Mouse (Mus musculus) heart, adult 2 months (tissue): Measurements from ENCODE around the gene Ttc28. TPM values are rescaled to one million over a fixed set of nuclear protein-coding genes. Genes with fewer than 3 reads are reported as not detected.

Experiments used
- DNase-seq, 2 experiments: peaks; one replicate each; pipeline ENCODE4 v3.0.0; 2021
- H3K27ac ChIP-seq: fragments of 200-600 bp; 2 replicates; pipeline ENCODE4 v1.8.1; 2022
- H3K27me3 ChIP-seq: fragments of 200-500 bp; 2 replicates; pipeline ENCODE4 v1.6.1; 2012; ENCODE audit warnings: mild to moderate bottlenecking, low read length, inconsistent platforms, mixed read lengths; ENCODE audit not compliant: control insufficient read depth, insufficient read depth
- H3K36me3 ChIP-seq: fragments of 200-500 bp; 2 replicates; pipeline ENCODE4 v1.6.1; 2012; ENCODE audit warnings: low read length, inconsistent platforms; ENCODE audit not compliant: control insufficient read depth, insufficient read depth
- H3K4me1 ChIP-seq: fragments of 200-500 bp; 2 replicates; pipeline ENCODE4 v1.6.1; 2011; ENCODE audit warnings: low read length; ENCODE audit not compliant: control insufficient read depth, insufficient read depth
- H3K4me3 ChIP-seq: fragments of 200-600 bp; 2 replicates; pipeline ENCODE4 v1.8.1; 2022
- H3K79me2 ChIP-seq: fragments of 200-500 bp; replicated peaks from 2 replicates; pipeline ENCODE4 v1.6.1; 2012; ENCODE audit warnings: mild to moderate bottlenecking, inconsistent platforms, low read length, moderate library complexity, mixed read lengths; ENCODE audit not compliant: control insufficient read depth, insufficient read depth
- H3K9ac ChIP-seq: fragments of 200-500 bp; 2 replicates; pipeline ENCODE4 v1.6.1; 2012; ENCODE audit warnings: low read depth, mild to moderate bottlenecking, control low read depth, inconsistent platforms, low read length, mixed read lengths
- CTCF ChIP-seq: fragments of 200-600 bp; IDR thresholded peaks from 2 replicates; pipeline ENCODE4 v1.8.1; 2022; ENCODE audit warnings: antibody characterized with exemption, mild to moderate bottlenecking, moderate library complexity
- EP300 ChIP-seq: fragments of 200-500 bp; IDR thresholded peaks from 2 replicates; pipeline ENCODE4 v1.6.1; 2011; ENCODE audit warnings: low read depth, low read length, control low read depth; ENCODE audit not compliant: insufficient read depth
- POLR2A ChIP-seq: fragments of 200-500 bp; IDR thresholded peaks from 2 replicates; pipeline ENCODE4 v1.6.1; 2011; ENCODE audit warnings: mild to moderate bottlenecking, low read depth, low read length, control low read depth; ENCODE audit not compliant: insufficient read depth
- WGBS: fragments of 180-500 bp; shearing (Covaris S2); methylation state at CpG from one replicate; pipeline ENCODE4 v1.1.7; 2018; 5-methylcytosine and 5-hydroxymethylcytosine counted together
- intact Hi-C: fragments of 180-260 bp; cut with DNase I; formaldehyde crosslinking; loops from one replicate; pipeline ENCODE4 v1.15.1; 2025
- polyA plus RNA-seq: library from polyadenylated mRNA; depleted of rRNA; stranded (reverse); fragments of >200 nt; gene quantifications from 2 replicates; pipeline ENCODE4 v1.2.3, GENCODE M21; 2012
- total RNA-seq, 2 experiments: library from RNA; stranded (reverse); gene quantifications; 2 replicates each; pipeline ENCODE4 v1.2.3; 2021

The Ttc28 gene
- total and polyA plus RNA-seq, 3 experiments: 7.2 to 15.0 (median 12.3) TPM

- H3K4me3 ChIP-seq: no peak overlapping the region
- whole genome bisulfite sequencing: 68% methylated on average over 13 of the region's 13 CpGs
- peaks cover 21% of the 10 kb centered on the region for H3K4me1 ChIP-seq
- intact Hi-C loops: loop anchor here (2.0 kb wide), 1 partner anchor 62 kb away; no protein-coding TSS in a partner anchor
- no peaks in the 10 kb centered on the region for H3K36me3 ChIP-seq
- no peak overlapping the region for H3K9ac ChIP-seq
- no peaks in the 10 kb centered on the region for H3K27me3 ChIP-seq
- H3K79me2 ChIP-seq: peaks cover 2% of the 10 kb centered on the region; the same call in 1 of the 2 replicates
- H3K27ac ChIP-seq: peak overlapping the region; percentile 18; the same call in 1 of the 2 replicates
- peak in 1 of 2 experiments; percentile 37 for DNase-seq
- TF ChIP-seq CTCF: no peak
- no peak for TF ChIP-seq EP300
- no peak for TF ChIP-seq POLR2A
Observed at GRCm38 (mm10) chr5:111176441-111176840, 296.8 kb downstream of the Ttc28 start.

- H3K4me3 ChIP-seq: peak overlapping the region; percentile 51
- peaks cover 21% of the 10 kb centered on the region for H3K4me1 ChIP-seq
- WGBS: 46% methylated on average over 21 of the region's 21 CpGs
- H3K27me3 ChIP-seq: no peaks in the 10 kb centered on the region
- peak overlapping the region; percentile 82 for H3K27ac ChIP-seq
- TF ChIP-seq POLR2A (peak; percentile 63), EP300 (peak; percentile 49; the same call in 1 of the 2 replicates), CTCF (no peak)
- intact Hi-C loops: loop anchor here (2.0 kb wide), 1 partner anchor 30 kb away; no protein-coding TSS in a partner anchor
- H3K36me3 ChIP-seq: no peaks in the 10 kb centered on the region
- peak overlapping the region; percentile 52 for H3K9ac ChIP-seq
- peaks cover 2% of the 10 kb centered on the region; the same call in 1 of the 2 replicates for H3K79me2 ChIP-seq
- peak; percentile 73 to 82 for DNase-seq
Observed at GRCm38 (mm10) chr5:111178324-111179076, 298.9 kb downstream of the Ttc28 start.

GRCm38 (mm10) chr5:111179651-111180050, 300.0 kb downstream of the Ttc28 start:
- TF ChIP-seq CTCF: no peak
- TF ChIP-seq EP300: no peak
- TF ChIP-seq POLR2A: no peak
- Histone ChIP-seq H3K79me2 (peaks cover 2% of the 10 kb centered on the region; the same call in 1 of the 2 replicates), H3K9ac (no peak overlapping the region), H3K4me1 (peaks cover 21% of the 10 kb centered on the region), H3K27ac (peak overlapping the region; percentile 82; the same call in 1 of the 2 replicates), H3K4me3 (no peak overlapping the region), H3K27me3 (no peaks in the 10 kb centered on the region), H3K36me3 (no peaks in the 10 kb centered on the region)
- 54% methylated on average over 7 of the region's 7 CpGs for WGBS
- no peak for DNase-seq
- intact Hi-C loops: loop anchor here (2.0 kb wide), 1 partner anchor 29 kb away; no protein-coding TSS in a partner anchor

- no peaks in the 10 kb centered on the region for H3K27me3 ChIP-seq
- H3K27ac ChIP-seq: no peak overlapping the region
- H3K4me3 ChIP-seq: no peak overlapping the region
- H3K9ac ChIP-seq: no peak overlapping the region
- H3K4me1 ChIP-seq: peaks cover 21% of the 10 kb centered on the region
- TF ChIP-seq CTCF: no peak
- no peak for TF ChIP-seq POLR2A
- TF ChIP-seq EP300: no peak
- H3K36me3 ChIP-seq: no peaks in the 10 kb centered on the region
- H3K79me2 ChIP-seq: peaks cover 2% of the 10 kb centered on the region; the same call in 1 of the 2 replicates
- intact Hi-C loops: no loop called here
- WGBS: 68% methylated on average over 25 of the region's 25 CpGs
- DNase-seq: no peak
Observed at GRCm38 (mm10) chr5:111180091-111181053, 300.8 kb downstream of the Ttc28 start.

- no peak overlapping the region for H3K9ac ChIP-seq
- H3K27me3 ChIP-seq: no peaks in the 10 kb centered on the region
- H3K27ac ChIP-seq: no peak overlapping the region
- no peaks in the 10 kb centered on the region for H3K36me3 ChIP-seq
- H3K79me2 ChIP-seq: peaks cover 2% of the 10 kb centered on the region; the same call in 1 of the 2 replicates
- TF ChIP-seq EP300 (no peak), POLR2A (no peak), CTCF (no peak)
- no peak for DNase-seq
- WGBS: 92% methylated on average over 7 of the region's 7 CpGs
- no peak overlapping the region for H3K4me3 ChIP-seq
- intact Hi-C loops: no loop called here
- peaks cover 21% of the 10 kb centered on the region for H3K4me1 ChIP-seq
Observed at GRCm38 (mm10) chr5:111181204-111181912, 301.8 kb downstream of the Ttc28 start.
